ENCODE assay signal across 8 mouse cellular contexts in genomic region chr12:18514171-18514570, GRCm38 (mm10). TPM values are rescaled to one million over a fixed set of nuclear protein-coding genes. Genes with fewer than 3 reads are reported as not detected.
DNase-seq lines count a peak whose midpoint lies in the region; ATAC-seq and TF ChIP-seq lines count a peak whose summit lies in the region.

TSS of gene 5730507C01Rik (plus strand) at chr12:18514510.

- no peak within 1 kb of the TSS for H3K27ac ChIP-seq in embryonic facial prominence, embryonic 15.5 days (replicated peaks)
- H3K27ac ChIP-seq in heart, embryonic 15.5 days = no peak within 1 kb of the TSS
- H3K27ac ChIP-seq in kidney, postnatal 0 days = no peak within 1 kb of the TSS
- H3K27ac ChIP-seq in liver, embryonic 13.5 days = no peak within 1 kb of the TSS
- H3K27ac ChIP-seq in neural tube, embryonic 13.5 days (replicated peaks) = no peak within 1 kb of the TSS

- H3K4me2 ChIP-seq in embryonic facial prominence, embryonic 15.5 days (replicated peaks) = peak within 1 kb of the TSS; percentile 54
- H3K4me2 ChIP-seq in heart, embryonic 15.5 days = peak within 1 kb of the TSS; percentile 51
- peak within 1 kb of the TSS; percentile 54 for H3K4me2 ChIP-seq in kidney, postnatal 0 days (ENCODE audit: low read length)
- peak within 1 kb of the TSS; percentile 59 for H3K4me2 ChIP-seq in liver, embryonic 13.5 days
- H3K4me2 ChIP-seq in neural tube, embryonic 13.5 days = peak within 1 kb of the TSS; percentile 49

- H3K4me3 ChIP-seq in embryonic facial prominence, embryonic 15.5 days (replicated peaks) = peak within 1 kb of the TSS; percentile 49
- peak within 1 kb of the TSS; percentile 40 for H3K4me3 ChIP-seq in heart, embryonic 15.5 days
- H3K4me3 ChIP-seq in kidney, postnatal 0 days (replicated peaks; ENCODE audit: low read depth, low read length) = peak within 1 kb of the TSS; percentile 37
- peak within 1 kb of the TSS; percentile 51 for H3K4me3 ChIP-seq in liver, embryonic 13.5 days (replicated peaks)
- H3K4me3 ChIP-seq in neural tube, embryonic 13.5 days = peak within 1 kb of the TSS; percentile 45

- peak; percentile 43; the same call in 1 of the 2 replicates for ATAC-seq in embryonic facial prominence, embryonic 15.5 days (ENCODE audit: insufficient number of reproducible peaks, low FRiP score, low TSS enrichment, low read depth)
- ATAC-seq in heart, embryonic 15.5 days (replicated peaks; ENCODE audit: insufficient number of reproducible peaks, insufficient read depth, low FRiP score, low read depth) = 0 out of 2 replicates have a peak, but pooled peaks have one; percentile 43
- no peak; the same call in 1 of the 2 replicates for ATAC-seq in kidney, postnatal 0 days (replicated peaks; ENCODE audit: low FRiP score, low read depth)
- ATAC-seq in liver, embryonic 13.5 days (ENCODE audit: low read depth) = peak; percentile 51
- peak; percentile 90 for ATAC-seq in neural tube, embryonic 13.5 days (ENCODE audit: low read depth)

- H3K9ac ChIP-seq in embryonic facial prominence, embryonic 15.5 days = peak within 1 kb of the TSS; percentile 15; the same call in 1 of the 2 replicates
- no peak within 1 kb of the TSS for H3K9ac ChIP-seq in heart, embryonic 15.5 days
- H3K9ac ChIP-seq in kidney, postnatal 0 days (ENCODE audit: low read depth, low read length) = peak within 1 kb of the TSS; percentile 50; the same call in 1 of the 2 replicates
- no peak within 1 kb of the TSS for H3K9ac ChIP-seq in liver, embryonic 13.5 days
- peak within 1 kb of the TSS; percentile 61 for H3K9ac ChIP-seq in neural tube, embryonic 13.5 days

- TF ChIP-seq CTCF in kidney, postnatal 0 days (IDR thresholded peaks at IDR 0.05; ENCODE audit: low read depth) = peak; percentile 41

- peaks cover 4% of the 10 kb centered on the region; the same call in 1 of the 2 replicates for H3K27me3 ChIP-seq in embryonic facial prominence, embryonic 15.5 days
- no peaks in the 10 kb centered on the region for H3K27me3 ChIP-seq in heart, embryonic 15.5 days
- H3K27me3 ChIP-seq in kidney, postnatal 0 days (ENCODE audit: insufficient read depth, low read length) = no peaks in the 10 kb centered on the region
- no peaks in the 10 kb centered on the region; the same call in 1 of the 2 replicates for H3K27me3 ChIP-seq in liver, embryonic 13.5 days
- no peaks in the 10 kb centered on the region for H3K27me3 ChIP-seq in neural tube, embryonic 13.5 days

- no peaks in the 10 kb centered on the region for H3K36me3 ChIP-seq in embryonic facial prominence, embryonic 15.5 days
- H3K36me3 ChIP-seq in heart, embryonic 15.5 days = no peaks in the 10 kb centered on the region
- H3K36me3 ChIP-seq in kidney, postnatal 0 days (ENCODE audit: insufficient read depth, low read length) = no peaks in the 10 kb centered on the region
- H3K36me3 ChIP-seq in liver, embryonic 13.5 days = no peaks in the 10 kb centered on the region
- H3K36me3 ChIP-seq in neural tube, embryonic 13.5 days = no peaks in the 10 kb centered on the region

- H3K9me3 ChIP-seq in embryonic facial prominence, embryonic 15.5 days (replicated peaks) = no peaks in the 10 kb centered on the region; the same call in 1 of the 2 replicates
- H3K9me3 ChIP-seq in heart, embryonic 15.5 days (replicated peaks) = no peaks in the 10 kb centered on the region
- no peaks in the 10 kb centered on the region for H3K9me3 ChIP-seq in kidney, postnatal 0 days (replicated peaks; ENCODE audit: low read length)
- H3K9me3 ChIP-seq in liver, embryonic 13.5 days (replicated peaks) = no peaks in the 10 kb centered on the region
- H3K9me3 ChIP-seq in neural tube, embryonic 13.5 days = peaks cover 24% of the 10 kb centered on the region

- 4% methylated on average over 35 of the region's 36 CpGs for WGBS in embryonic facial prominence, embryonic 15.5 days
- WGBS in heart, embryonic 15.5 days = 5% methylated on average over 36 of the region's 36 CpGs
- WGBS in kidney, postnatal 0 days = 7% methylated on average over 34 of the region's 36 CpGs
- WGBS in liver, embryonic 13.5 days (ENCODE audit: insufficient replicate concordance) = 3% methylated on average over 31 of the region's 36 CpGs
- WGBS in neural tube, embryonic 13.5 days = 2% methylated on average over 36 of the region's 36 CpGs

- no peaks in the 10 kb centered on the region for H3K4me1 ChIP-seq in embryonic facial prominence, embryonic 15.5 days
- no peaks in the 10 kb centered on the region for H3K4me1 ChIP-seq in heart, embryonic 15.5 days (replicated peaks)
- H3K4me1 ChIP-seq in kidney, postnatal 0 days (replicated peaks; ENCODE audit: insufficient read depth, low read length) = no peaks in the 10 kb centered on the region
- no peaks in the 10 kb centered on the region for H3K4me1 ChIP-seq in liver, embryonic 13.5 days (replicated peaks)
- no peaks in the 10 kb centered on the region for H3K4me1 ChIP-seq in neural tube, embryonic 13.5 days (replicated peaks)

- DNase-seq in adrenal gland, adult 8-10 months = peak; percentile 61
- peak; percentile 66 for DNase-seq in kidney, postnatal 0 days (ENCODE audit: low spot score)
- no peak for DNase-seq in liver, embryonic 13.5 days
- DNase-seq in urinary bladder, postnatal 14 days (ENCODE audit: low spot score) = peak; percentile 61
- no peak for DNase-seq in spleen, postnatal 36 days (ENCODE audit: low spot score in 2 of 2)

RNA-seq across cellular contexts. Expression of gene 5730507C01Rik, which starts in this region (rescaled TPM):
- 1 to 10 TPM; 1.2 to 2.0 (median 1.4) TPM for total RNA-seq in adrenal gland, adult 8-10 months (2022)
- polyA plus RNA-seq in embryonic facial prominence, embryonic 15.5 days (2015; fragmentation: Nextera tagmentation; extraction: Ambion mirVana) = 1.7 and 1.8 TPM in 2 replicates
- 0.60 and 0.80 TPM in 2 replicates for polyA plus RNA-seq in heart, embryonic 15.5 days (2015; fragmentation: Nextera tagmentation; extraction: Ambion mirVana)
- polyA plus RNA-seq in kidney, postnatal 0 days (2015; fragmentation: Nextera tagmentation; extraction: Ambion mirVana) = 1.5 and 2.4 TPM in 2 replicates
- polyA plus RNA-seq in liver, embryonic 13.5 days (2015; fragmentation: Nextera tagmentation; extraction: Ambion mirVana) = 0.37 and 0.38 TPM in 2 replicates
- polyA plus RNA-seq in neural tube, embryonic 13.5 days (2015; fragmentation: Nextera tagmentation; extraction: Ambion mirVana) = 3.4 and 3.9 TPM in 2 replicates

Comparison
In these comparisons a context has a peak if more than half of its experiments do, and no peak if none do; other contexts are left out.
1. Peak in ATAC-seq, H3K4me3 ChIP-seq and H3K4me2 ChIP-seq in heart, embryonic 15.5 days; RNA of the gene not detected or under 1 TPM.
2. Peak in ATAC-seq, H3K4me3 ChIP-seq and H3K4me2 ChIP-seq in liver, embryonic 13.5 days; RNA of the gene not detected or under 1 TPM.
3. DNase-seq: peak in adrenal gland, adult 8-10 months (single experiment), kidney, postnatal 0 days (single experiment) and urinary bladder, postnatal 14 days (single experiment); none in liver, embryonic 13.5 days (single experiment) and spleen, postnatal 36 days (0 of 2).
4. H3K9ac ChIP-seq: peak in embryonic facial prominence, embryonic 15.5 days (single experiment), kidney, postnatal 0 days (single experiment) and neural tube, embryonic 13.5 days (single experiment); none in heart, embryonic 15.5 days (single experiment) and liver, embryonic 13.5 days (single experiment).
5. Peak in every context shown above with its lines, with median percentiles within 50 percentile points of each other: H3K4me2 ChIP-seq and H3K4me3 ChIP-seq.